Mouse (Mus musculus) liver, adult 2 months (tissue): Measurements from ENCODE around the gene 1110059E24Rik. TPM values are rescaled to one million over a fixed set of nuclear protein-coding genes. Genes with fewer than 3 reads are reported as not detected.
A peak's percentile ranks its signal among the peaks of the same experiment; 100 is the strongest.

ENCODE experiments used
- DNase-seq: peaks from one replicate; pipeline ENCODE4 v3.0.0-alpha.2; 2011; ENCODE audit warnings: low read depth, low spot score; ENCODE audit errors: extremely low read depth
- H3K27ac ChIP-seq: fragments of 200-500 bp; replicated peaks from 2 replicates; pipeline ENCODE4 v1.5.1; 2012; ENCODE audit warnings: low read depth, mild to moderate bottlenecking, control low read depth, inconsistent platforms, low read length; ENCODE audit not compliant: insufficient read depth
- H3K27me3 ChIP-seq: fragments of 200-500 bp; 2 replicates; pipeline ENCODE4 v1.6.1; 2012; ENCODE audit warnings: mild to moderate bottlenecking, moderate library complexity, low read length, inconsistent platforms; ENCODE audit not compliant: control insufficient read depth, insufficient read depth
- H3K36me3 ChIP-seq: fragments of 200-500 bp; 2 replicates; pipeline ENCODE4 v1.6.1; 2012; ENCODE audit warnings: low read length, inconsistent platforms; ENCODE audit not compliant: control insufficient read depth, insufficient read depth
- H3K4me1 ChIP-seq: fragments of 200-500 bp; 2 replicates; pipeline ENCODE4 v1.6.1; 2011; ENCODE audit warnings: low read length; ENCODE audit not compliant: control insufficient read depth, insufficient read depth
- H3K4me3 ChIP-seq: fragments of 200-500 bp; 2 replicates; pipeline ENCODE4 v1.5.1; 2011; ENCODE audit warnings: low read depth, mild to moderate bottlenecking, control low read depth, low read length, moderate library complexity; ENCODE audit not compliant: insufficient read depth
- H3K79me2 ChIP-seq: fragments of 200-500 bp; 2 replicates; pipeline ENCODE4 v1.6.1; 2012; ENCODE audit warnings: inconsistent platforms, mild to moderate bottlenecking, low read length, moderate library complexity; ENCODE audit not compliant: control insufficient read depth, insufficient read depth
- H3K9ac ChIP-seq: fragments of 200-500 bp; 2 replicates; pipeline ENCODE4 v1.6.1; 2012; ENCODE audit warnings: low read depth, mild to moderate bottlenecking, control low read depth, inconsistent platforms, low read length
- CTCF ChIP-seq: fragments of 200-500 bp; IDR thresholded peaks from 2 replicates; pipeline ENCODE4 v1.5.1; 2011; ENCODE audit warnings: low read depth, low read length, control low read depth
- POLR2A ChIP-seq: fragments of 200-500 bp; IDR thresholded peaks from 2 replicates; pipeline ENCODE4 v1.6.1; 2011; ENCODE audit warnings: low read length, control low read depth; ENCODE audit not compliant: insufficient read depth; ENCODE audit errors: extremely low read depth
- WGBS: fragments of 180-500 bp; shearing (Covaris S2); methylation state at CpG from one replicate; pipeline ENCODE4 v1.1.7; 2018; 5-methylcytosine and 5-hydroxymethylcytosine counted together
- polyA plus RNA-seq: library from polyadenylated mRNA; depleted of rRNA; stranded (reverse); fragments of >200 nt; gene quantifications from 2 replicates; pipeline ENCODE4 v1.2.3, GENCODE M21; 2012
- total RNA-seq: library from RNA; depleted of rRNA; stranded (reverse); fragments of >200 nt; gene quantifications from 2 replicates; pipeline ENCODE4 v1.2.3, GENCODE M21; 2014

The 1110059E24Rik gene
- total and polyA plus RNA-seq, 2 experiments = 3.5 to 24.4 TPM

GRCm38 (mm10) chr19:21663756-21664456, 11.1 kb upstream of the 1110059E24Rik start:
- Histone ChIP-seq H3K9ac (no peak overlapping the region), H3K27ac (peak overlapping the region; percentile 61), H3K4me3 (no peak overlapping the region), H3K79me2 (peaks cover 30% of the 10 kb centered on the region; the same call in 1 of the 2 replicates), H3K4me1 (peaks cover 28% of the 10 kb centered on the region), H3K27me3 (no peaks in the 10 kb centered on the region), H3K36me3 (peaks cover 2% of the 10 kb centered on the region; the same call in 1 of the 2 replicates)
- DNase-seq = peak; percentile 72
- WGBS = 20% methylated on average over 4 of the region's 4 CpGs
- TF ChIP-seq POLR2A (no peak), CTCF (no peak)

DNA sequence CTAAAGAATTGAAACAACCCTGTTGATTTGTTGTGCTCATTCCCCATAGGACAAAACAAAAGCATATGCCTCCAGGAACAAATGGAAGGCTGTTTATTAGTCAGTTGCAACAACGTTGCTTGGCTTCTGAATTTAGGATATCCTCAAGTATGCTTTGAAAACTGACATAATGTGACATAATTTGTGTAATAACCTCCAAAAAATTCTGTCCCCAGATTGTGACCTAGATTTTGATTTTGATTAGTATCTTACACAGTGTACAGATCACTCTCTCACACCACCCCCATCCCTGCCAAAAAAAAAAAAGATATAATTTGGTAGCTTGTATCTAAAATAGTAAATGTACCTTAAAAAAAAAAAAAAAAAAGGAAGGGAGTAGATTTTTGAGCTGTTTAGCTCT, 8.0 kb upstream of the 1110059E24Rik start:
- Histone ChIP-seq H3K27me3 (no peaks in the 10 kb centered on the region), H3K4me3 (no peak overlapping the region), H3K36me3 (peaks cover 2% of the 10 kb centered on the region), H3K9ac (no peak overlapping the region), H3K79me2 (peaks cover 34% of the 10 kb centered on the region; the same call in 1 of the 2 replicates), H3K27ac (no peak overlapping the region), H3K4me1 (peaks cover 39% of the 10 kb centered on the region)
- no peak for DNase-seq
- 73% methylated on average over 1 of the region's 1 CpGs for WGBS
- TF ChIP-seq CTCF (no peak), POLR2A (no peak)

GRCm38 (mm10) chr19:21654788-21655187, 2.0 kb upstream of the 1110059E24Rik start:
- peaks cover 2% of the 10 kb centered on the region for H3K36me3 ChIP-seq
- peaks cover 30% of the 10 kb centered on the region for H3K4me1 ChIP-seq
- no peak for TF ChIP-seq POLR2A
- no peak for TF ChIP-seq CTCF
- H3K27me3 ChIP-seq = no peaks in the 10 kb centered on the region
- DNase-seq = peak; percentile 30
- WGBS = 15% methylated on average over 7 of the region's 7 CpGs
- H3K4me3 ChIP-seq = peak overlapping the region; percentile 92
- H3K27ac ChIP-seq = 0 out of 2 replicates have a peak overlapping the region, but pooled peaks have one; percentile 7
- H3K79me2 ChIP-seq = peaks cover 45% of the 10 kb centered on the region; the same call in 1 of the 2 replicates
- peak overlapping the region; percentile 45; the same call in 1 of the 2 replicates for H3K9ac ChIP-seq

DNA sequence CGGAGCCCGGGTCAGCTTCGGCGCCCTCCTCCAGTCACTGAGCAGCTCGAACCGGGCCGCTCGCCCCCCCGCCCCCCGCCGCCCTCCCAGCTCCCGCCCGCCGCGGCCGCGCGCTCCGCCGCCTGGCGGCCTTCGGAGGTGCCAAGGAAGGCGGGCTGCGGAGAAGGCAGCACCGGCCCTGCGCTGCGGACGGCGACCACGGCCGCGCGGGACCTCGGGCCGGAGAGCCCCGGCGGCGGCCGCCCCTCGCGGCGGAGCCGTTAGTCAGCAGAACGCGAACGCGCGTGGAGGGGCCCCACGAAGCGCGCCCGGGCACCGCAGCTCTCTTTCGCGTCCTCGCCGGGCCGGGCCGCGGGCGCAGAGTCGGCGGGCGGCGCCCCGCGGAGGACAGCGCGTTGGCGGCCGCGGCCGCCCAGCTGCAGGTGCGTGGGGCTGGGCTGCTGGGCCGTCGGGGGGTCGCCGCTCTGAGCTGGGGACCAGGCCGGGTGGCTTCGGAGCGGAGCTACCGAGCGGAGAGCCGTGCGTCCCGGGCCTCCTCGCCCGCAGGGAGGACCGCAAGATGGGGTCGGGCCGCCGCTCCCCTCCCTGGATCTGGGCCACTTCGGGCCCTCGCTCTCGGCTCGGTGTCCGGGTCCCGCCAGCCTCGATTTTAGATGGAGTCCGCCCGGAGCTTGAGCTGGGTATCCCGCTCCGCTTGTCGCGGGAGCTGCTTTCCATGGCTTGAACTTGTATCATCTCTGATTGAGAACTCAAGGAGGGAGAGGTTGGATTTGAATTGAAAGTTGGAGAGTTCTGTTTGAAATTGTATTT, 601 bp upstream of the 1110059E24Rik start, which contains the start of gene Abhd17b:
Abhd17b (plus strand) TSS at position 14 of the 810 bp plus-strand sequence.
- Histone ChIP-seq H3K36me3 (peaks cover 2% of the 10 kb centered on the region), H3K27me3 (no peaks in the 10 kb centered on the region), H3K27ac (peak within 1 kb of the TSS; percentile 98), H3K4me1 (peaks cover 20% of the 10 kb centered on the region), H3K79me2 (peaks cover 41% of the 10 kb centered on the region; the same call in 1 of the 2 replicates), H3K4me3 (peak within 1 kb of the TSS; percentile 92), H3K9ac (peak within 1 kb of the TSS; percentile 100)
- under 1% methylated on average over 80 of the region's 105 CpGs for WGBS
- TF ChIP-seq CTCF = peak; percentile 50
- peak; percentile 59; the same call in 1 of the 2 replicates for TF ChIP-seq POLR2A
- DNase-seq = peak; percentile 54

- DNase-seq = peak; percentile 77
- Histone ChIP-seq H3K4me1 (peaks cover 12% of the 10 kb centered on the region), H3K9ac (peak overlapping the region; percentile 67; the same call in 1 of the 2 replicates), H3K27me3 (no peaks in the 10 kb centered on the region), H3K4me3 (peak overlapping the region; percentile 74), H3K79me2 (peaks cover 42% of the 10 kb centered on the region), H3K36me3 (no peaks in the 10 kb centered on the region; the same call in 1 of the 2 replicates), H3K27ac (peak overlapping the region; percentile 95)
- WGBS = 13% methylated on average over 6 of the region's 6 CpGs
- TF ChIP-seq POLR2A (no peak), CTCF (no peak)
These were observed 1.1 kb downstream of the 1110059E24Rik start for GRCm38 (mm10) chr19:21651664-21652063.
